Mouse (Mus musculus) lung, adult 2 months (tissue): ENCODE measurements at regions not wholly inside any gene's neighbourhood (a gene's known extent, or its start where the extent isn't known, plus 50 kb on each side); places are given as distances from the start of the nearest gene placed in this dataset.

ENCODE experiments used
- DNase-seq: peaks from one replicate; pipeline ENCODE4 v3.0.0; 2022
- H3K4me1 ChIP-seq: fragments of 200-500 bp; 2 replicates; pipeline ENCODE4 v1.6.1; 2011; ENCODE audit warnings: low read length; ENCODE audit not compliant: control insufficient read depth, insufficient read depth
- H3K4me3 ChIP-seq: fragments of 200-500 bp; replicated peaks from 2 replicates; pipeline ENCODE3; 2011; ENCODE audit warnings: low read depth, mild to moderate bottlenecking, control low read depth, low read length; ENCODE audit errors: extremely low read depth
- CTCF ChIP-seq: fragments of 200-500 bp; IDR thresholded peaks from 2 replicates; pipeline ENCODE4 v1.5.1; 2011; ENCODE audit warnings: mild to moderate bottlenecking, low read length, control low read depth; ENCODE audit not compliant: insufficient read depth
- POLR2A ChIP-seq: fragments of 200-500 bp; IDR thresholded peaks from 2 replicates; pipeline ENCODE4 v1.6.1; 2011; ENCODE audit warnings: low read depth, mild to moderate bottlenecking, control low read depth, low read length, borderline replicate concordance; ENCODE audit errors: extremely low read depth
- WGBS: fragments of 180-500 bp; shearing (Covaris S2); methylation state at CpG from one replicate; pipeline ENCODE4 v1.1.7; 2018; 5-methylcytosine and 5-hydroxymethylcytosine counted together

DNA sequence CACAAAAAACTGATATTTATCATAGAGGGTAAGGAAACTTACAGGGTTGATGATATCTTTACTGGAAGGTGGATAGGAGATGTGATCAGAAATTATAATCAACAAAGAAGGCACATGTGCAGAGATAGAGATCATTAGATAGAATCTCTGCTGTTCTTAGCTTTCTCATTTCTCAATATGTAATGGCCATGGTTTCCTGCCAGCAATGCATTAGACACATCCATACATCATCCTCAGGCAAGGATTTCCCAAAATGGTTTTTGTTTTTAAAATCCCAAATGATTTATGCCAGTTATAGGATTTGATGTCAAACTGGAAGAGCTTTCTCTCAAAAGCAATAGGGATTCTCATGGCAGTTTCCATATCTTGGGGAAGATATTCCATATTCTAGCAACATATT, 52.0 kb upstream of the C030005K15Rik start:
- TF ChIP-seq POLR2A, result no peak
- no peak for TF ChIP-seq CTCF
- Histone ChIP-seq H3K4me1 (no peaks in the 10 kb centered on the region), H3K4me3 (no peak overlapping the region)
- DNase-seq, result no peak

GRCm38 (mm10) chr10:97779335-97779734, 52.8 kb upstream of the C030005K15Rik start:
- WGBS, result 29% methylated on average over 4 of the region's 4 CpGs
- TF ChIP-seq POLR2A (no peak), CTCF (no peak)
- H3K4me3 ChIP-seq, result no peak overlapping the region
- H3K4me1 ChIP-seq, result no peaks in the 10 kb centered on the region
- DNase-seq, result no peak

DNA sequence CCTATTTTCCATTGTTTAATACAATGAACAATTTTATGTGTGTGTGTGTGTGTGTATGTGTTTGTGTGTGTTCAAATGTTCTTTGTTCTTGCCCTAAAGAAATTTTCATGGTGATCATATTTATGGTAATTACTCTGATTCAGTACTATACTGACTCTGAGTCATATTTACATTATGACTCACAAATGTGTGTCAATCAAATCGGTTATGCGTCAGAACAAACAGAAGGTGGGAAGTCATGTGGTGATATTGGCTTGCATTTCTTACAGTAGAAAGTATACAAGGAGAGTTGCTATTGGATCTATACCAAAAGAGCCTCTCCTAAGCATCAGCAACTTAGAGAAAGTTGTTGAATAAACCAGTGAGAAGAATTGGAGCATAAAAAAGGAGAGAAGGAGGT, 67.2 kb upstream of the C030005K15Rik start:
- no peak for DNase-seq
- H3K4me1 ChIP-seq, result no peaks in the 10 kb centered on the region
- H3K4me3 ChIP-seq, result no peak overlapping the region
- WGBS, result 74% methylated on average over 2 of the region's 2 CpGs
- TF ChIP-seq POLR2A (no peak), CTCF (no peak)

DNA sequence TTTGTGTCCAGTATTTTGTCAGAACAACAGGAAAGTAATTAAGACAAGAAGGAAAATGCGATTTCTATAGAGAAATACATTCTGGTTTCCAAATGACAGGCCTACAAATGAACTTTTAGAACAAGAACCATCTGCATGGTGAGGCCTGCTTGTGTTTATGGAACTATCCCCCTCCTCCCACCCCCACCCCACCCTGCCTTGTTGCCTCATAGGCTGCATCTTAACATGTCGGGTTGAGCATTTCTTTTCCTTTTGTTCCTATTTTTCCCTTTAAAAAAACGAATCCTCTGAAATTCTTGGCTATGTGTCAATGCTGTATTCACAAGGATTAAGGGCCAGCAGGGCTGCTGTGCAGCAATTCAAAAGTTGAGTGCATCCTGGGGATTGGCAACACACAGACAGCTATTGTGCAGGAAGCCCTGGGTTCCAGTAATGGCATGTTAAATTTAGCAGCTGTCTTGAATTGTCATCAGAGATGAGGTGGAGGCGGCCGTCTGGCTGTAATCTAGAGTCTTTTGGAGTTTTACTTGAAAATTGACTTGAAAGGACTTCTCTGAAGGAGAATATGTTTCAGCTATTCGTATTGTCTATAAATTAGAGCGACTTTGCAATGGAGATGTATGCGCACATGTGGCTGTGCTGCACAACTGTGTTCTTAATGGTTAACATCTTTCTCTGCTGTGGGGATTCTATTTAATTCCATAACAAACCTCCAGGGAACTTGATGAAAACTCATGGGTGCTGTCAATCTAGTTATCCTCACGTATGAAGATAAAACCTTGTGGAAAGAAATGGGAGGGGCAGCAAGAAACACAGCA, 75.1 kb upstream of the C030005K15Rik start:
- 70% methylated on average over 9 of the region's 9 CpGs for WGBS
- no peaks in the 10 kb centered on the region for H3K4me1 ChIP-seq
- no peak for DNase-seq
- H3K4me3 ChIP-seq, result no peak overlapping the region
- TF ChIP-seq POLR2A (no peak), CTCF (no peak)

- DNase-seq, result no peak
- 88% methylated on average over 2 of the region's 2 CpGs for WGBS
- H3K4me1 ChIP-seq, result no peaks in the 10 kb centered on the region
- TF ChIP-seq CTCF, result no peak
- no peak for TF ChIP-seq POLR2A
- H3K4me3 ChIP-seq, result no peak overlapping the region
These were observed 81.4 kb upstream of the C030005K15Rik start for GRCm38 (mm10) chr10:97807947-97808346.

DNA sequence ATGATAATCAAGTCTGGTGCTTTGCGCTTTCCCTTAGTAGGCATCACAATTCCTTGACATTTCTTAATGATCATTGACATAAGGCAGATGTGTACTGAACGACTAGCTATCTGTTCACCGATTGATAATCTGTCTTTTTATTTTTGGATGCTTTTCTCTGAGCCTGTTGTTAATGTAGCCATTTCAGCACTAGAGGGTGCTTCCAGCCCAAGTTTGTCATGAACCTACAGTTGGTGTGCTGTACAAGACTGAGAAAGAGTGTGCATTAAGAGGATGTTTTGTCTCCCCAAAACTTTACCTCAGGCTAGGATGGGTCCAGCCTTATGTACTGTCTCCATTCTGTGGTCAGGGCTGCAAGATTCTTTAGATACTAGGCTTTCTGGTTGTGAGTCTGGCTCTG, 116.0 kb upstream of the C030005K15Rik start:
- no peaks in the 10 kb centered on the region for H3K4me1 ChIP-seq
- TF ChIP-seq POLR2A, result no peak
- TF ChIP-seq CTCF, result no peak
- 79% methylated on average over 3 of the region's 3 CpGs for WGBS
- DNase-seq, result no peak
- no peak overlapping the region for H3K4me3 ChIP-seq

- WGBS, result 74% methylated on average over 2 of the region's 2 CpGs
- TF ChIP-seq POLR2A (no peak), CTCF (no peak)
- Histone ChIP-seq H3K4me1 (no peaks in the 10 kb centered on the region), H3K4me3 (no peak overlapping the region)
- no peak for DNase-seq
These were observed 124.9 kb upstream of the C030005K15Rik start for GRCm38 (mm10) chr10:97851487-97851886.

GRCm38 (mm10) chr10:97877088-97877487, 150.5 kb upstream of the C030005K15Rik start:
- H3K4me1 ChIP-seq, result no peaks in the 10 kb centered on the region
- 16% methylated on average over 3 of the region's 3 CpGs for WGBS
- no peak overlapping the region for H3K4me3 ChIP-seq
- TF ChIP-seq CTCF (no peak), POLR2A (no peak)
- DNase-seq, result no peak

DNA sequence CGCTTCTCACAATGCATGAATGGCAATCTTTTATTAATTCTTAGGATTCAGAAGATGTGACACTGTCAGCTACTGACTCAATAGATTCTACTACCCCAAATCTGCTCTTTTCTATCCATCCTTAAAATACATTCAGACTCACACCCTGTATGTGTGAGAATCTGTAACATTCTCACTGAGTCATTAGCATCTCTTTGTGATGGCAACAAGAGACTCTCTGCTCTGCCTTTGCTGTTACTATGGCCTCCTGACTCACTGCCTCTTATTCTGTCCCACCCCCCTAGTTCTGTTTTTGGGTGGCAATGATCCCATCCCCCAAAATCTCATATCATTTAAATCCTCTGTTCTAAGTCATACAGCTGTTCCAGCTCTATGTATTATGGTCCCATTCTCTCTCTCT, 159.5 kb upstream of the C030005K15Rik start:
- Histone ChIP-seq H3K4me3 (no peak overlapping the region), H3K4me1 (no peaks in the 10 kb centered on the region)
- 79% methylated on average over 1 of the region's 1 CpGs for WGBS
- no peak for DNase-seq
- no peak for TF ChIP-seq POLR2A
- TF ChIP-seq CTCF, result no peak

- no peaks in the 10 kb centered on the region for H3K4me1 ChIP-seq
- DNase-seq, result no peak
- WGBS, result 76% methylated on average over 4 of the region's 4 CpGs
- no peak overlapping the region for H3K4me3 ChIP-seq
- TF ChIP-seq CTCF (no peak), POLR2A (no peak)
These were observed 179.2 kb upstream of the C030005K15Rik start for GRCm38 (mm10) chr10:97905793-97906192.
